Mouse (Mus musculus): ENCODE measurements at regions not wholly inside any gene's neighbourhood (a gene's known extent, or its start where the extent isn't known, plus 50 kb on each side); places are given as distances from the start of the nearest gene placed in this dataset.

DNA sequence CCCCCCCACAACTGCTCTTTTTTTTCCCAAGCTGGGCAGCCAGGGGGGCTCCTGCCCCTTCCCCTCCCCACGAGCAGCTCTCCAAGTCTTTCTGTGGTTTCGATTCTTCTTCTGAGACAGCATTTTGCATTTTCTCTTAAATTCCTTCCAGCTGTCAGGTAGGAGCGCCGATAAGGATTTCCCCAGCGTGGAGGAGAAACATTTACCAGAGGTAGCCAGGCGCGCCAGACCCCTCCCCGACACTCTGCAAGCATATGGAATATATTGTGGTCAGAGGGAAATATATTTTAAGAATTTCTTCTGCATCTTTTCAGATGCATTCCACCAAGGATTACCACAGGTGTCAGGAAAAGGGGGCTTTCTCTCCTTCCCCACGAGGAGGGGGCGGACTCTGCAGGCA, 111.9 kb downstream of the Tbx5 start:
- H3K27ac ChIP-seq (replicated peaks), result no peak overlapping the region
- H3K9me3 ChIP-seq (replicated peaks), result no peaks in the 10 kb centered on the region
- no peaks in the 10 kb centered on the region for H3K4me1 ChIP-seq
- DNase-seq (ENCODE audit: low spot score), result no peak
- H3K27me3 ChIP-seq (ENCODE audit: low read depth, poor library complexity, severe bottlenecking), result no peaks in the 10 kb centered on the region; the same call in 1 of the 2 replicates
- 75% methylated on average over 10 of the region's 10 CpGs for WGBS
- H3K4me3 ChIP-seq, result no peak overlapping the region
- H3K36me3 ChIP-seq, result no peaks in the 10 kb centered on the region

DNA sequence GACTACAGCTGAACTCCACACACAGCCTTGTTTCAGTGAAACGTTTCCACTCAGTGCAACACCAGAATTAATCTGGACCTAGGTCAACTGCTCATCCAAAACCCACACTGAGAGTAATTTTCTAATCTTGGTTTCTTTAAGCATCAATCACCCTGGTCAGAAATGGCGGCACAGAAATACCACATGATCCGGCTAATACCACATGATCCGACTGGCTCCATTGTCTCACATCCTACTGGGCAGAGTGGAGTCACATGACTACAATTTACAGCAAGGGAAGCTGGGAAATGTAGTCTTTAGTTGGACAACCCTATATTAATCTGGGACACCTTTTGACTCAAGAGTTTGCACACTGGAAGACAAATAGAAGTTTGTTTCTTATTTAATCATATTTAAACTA, 115.9 kb downstream of the Tbx5 start:
- peak; percentile 18 for DNase-seq (ENCODE audit: low spot score)
- Histone ChIP-seq H3K36me3 (no peaks in the 10 kb centered on the region), H3K4me3 (no peak overlapping the region), H3K27ac (replicated peaks) (no peak overlapping the region), H3K4me1 (no peaks in the 10 kb centered on the region), H3K9me3 (replicated peaks) (no peaks in the 10 kb centered on the region), H3K27me3 (ENCODE audit: low read depth, poor library complexity, severe bottlenecking) (no peaks in the 10 kb centered on the region; the same call in 1 of the 2 replicates)
- WGBS, result 84% methylated on average over 4 of the region's 4 CpGs

GRCm38 (mm10) chr5:119952085-119952484, 119.6 kb downstream of the Tbx5 start:
- Histone ChIP-seq H3K27ac (replicated peaks) (no peak overlapping the region), H3K27me3 (ENCODE audit: low read depth, poor library complexity, severe bottlenecking) (no peaks in the 10 kb centered on the region), H3K36me3 (no peaks in the 10 kb centered on the region), H3K9me3 (replicated peaks) (no peaks in the 10 kb centered on the region), H3K4me1 (peaks cover 5% of the 10 kb centered on the region), H3K4me3 (no peak overlapping the region)
- 89% methylated on average over 2 of the region's 2 CpGs for WGBS
- DNase-seq (ENCODE audit: low spot score), result no peak

GRCm38 (mm10) chr5:119953189-119953588, 120.7 kb downstream of the Tbx5 start:
- Histone ChIP-seq H3K4me1 (peaks cover 7% of the 10 kb centered on the region), H3K36me3 (no peaks in the 10 kb centered on the region), H3K9me3 (replicated peaks) (no peaks in the 10 kb centered on the region), H3K4me3 (no peak overlapping the region), H3K27ac (replicated peaks) (no peak overlapping the region), H3K27me3 (ENCODE audit: low read depth, poor library complexity, severe bottlenecking) (no peaks in the 10 kb centered on the region)
- WGBS, result 94% methylated on average over 5 of the region's 5 CpGs
- DNase-seq (ENCODE audit: low spot score), result no peak

GRCm38 (mm10) chr5:119953811-119954566, 121.5 kb downstream of the Tbx5 start:
- Histone ChIP-seq H3K27me3 (ENCODE audit: low read depth, poor library complexity, severe bottlenecking) (no peaks in the 10 kb centered on the region), H3K4me1 (peaks cover 15% of the 10 kb centered on the region), H3K27ac (replicated peaks) (no peak overlapping the region), H3K9me3 (replicated peaks) (no peaks in the 10 kb centered on the region), H3K4me3 (no peak overlapping the region), H3K36me3 (no peaks in the 10 kb centered on the region)
- DNase-seq (ENCODE audit: low spot score), result no peak
- WGBS, result 73% methylated on average over 14 of the region's 14 CpGs

DNA sequence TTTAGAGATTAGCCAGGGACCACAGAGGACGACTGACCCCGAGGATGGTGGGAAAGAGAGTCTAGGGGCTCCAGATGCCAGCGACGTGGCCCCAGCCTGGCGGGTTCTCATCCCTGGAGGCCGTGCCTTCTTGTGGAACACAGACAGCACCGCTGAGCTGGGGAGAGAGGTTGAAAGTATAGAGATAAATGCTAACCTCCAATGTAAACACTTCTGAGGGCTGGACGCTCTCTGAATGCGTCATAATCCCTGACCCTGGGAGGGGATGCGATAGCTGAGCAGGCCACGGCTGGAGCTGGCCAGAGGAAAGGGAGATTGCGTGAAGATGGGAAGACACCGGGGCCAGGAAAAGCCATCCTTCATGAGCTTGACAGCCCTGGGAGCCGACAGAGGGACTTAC, 126.5 kb downstream of the Tbx5 start:
- peak overlapping the region; percentile 20; the same call in 1 of the 2 replicates for H3K4me3 ChIP-seq
- H3K4me1 ChIP-seq, result peaks cover 18% of the 10 kb centered on the region
- peaks cover 4% of the 10 kb centered on the region; the same call in 1 of the 2 replicates for H3K27me3 ChIP-seq (ENCODE audit: low read depth, poor library complexity, severe bottlenecking)
- DNase-seq (ENCODE audit: low spot score), result peak; percentile 35
- H3K9me3 ChIP-seq (replicated peaks), result no peaks in the 10 kb centered on the region
- peak overlapping the region; percentile 67 for H3K27ac ChIP-seq (replicated peaks)
- WGBS, result 33% methylated on average over 14 of the region's 14 CpGs
- no peaks in the 10 kb centered on the region for H3K36me3 ChIP-seq

- DNase-seq (ENCODE audit: low spot score), result no peak
- no peak overlapping the region for H3K4me3 ChIP-seq
- H3K4me1 ChIP-seq, result no peaks in the 10 kb centered on the region
- no peaks in the 10 kb centered on the region for H3K36me3 ChIP-seq
- no peaks in the 10 kb centered on the region for H3K9me3 ChIP-seq (replicated peaks)
- peaks cover 2% of the 10 kb centered on the region; the same call in 1 of the 2 replicates for H3K27me3 ChIP-seq (ENCODE audit: low read depth, poor library complexity, severe bottlenecking)
- no peak overlapping the region for H3K27ac ChIP-seq (replicated peaks)
- 86% methylated on average over 3 of the region's 3 CpGs for WGBS
Measured at GRCm38 (mm10) chr5:119964751-119965150, 132.3 kb downstream of the Tbx5 start.

GRCm38 (mm10) chr5:119971286-119971685, 138.8 kb downstream of the Tbx5 start:
- DNase-seq (ENCODE audit: low spot score), result no peak
- H3K4me3 ChIP-seq, result no peak overlapping the region

DNA sequence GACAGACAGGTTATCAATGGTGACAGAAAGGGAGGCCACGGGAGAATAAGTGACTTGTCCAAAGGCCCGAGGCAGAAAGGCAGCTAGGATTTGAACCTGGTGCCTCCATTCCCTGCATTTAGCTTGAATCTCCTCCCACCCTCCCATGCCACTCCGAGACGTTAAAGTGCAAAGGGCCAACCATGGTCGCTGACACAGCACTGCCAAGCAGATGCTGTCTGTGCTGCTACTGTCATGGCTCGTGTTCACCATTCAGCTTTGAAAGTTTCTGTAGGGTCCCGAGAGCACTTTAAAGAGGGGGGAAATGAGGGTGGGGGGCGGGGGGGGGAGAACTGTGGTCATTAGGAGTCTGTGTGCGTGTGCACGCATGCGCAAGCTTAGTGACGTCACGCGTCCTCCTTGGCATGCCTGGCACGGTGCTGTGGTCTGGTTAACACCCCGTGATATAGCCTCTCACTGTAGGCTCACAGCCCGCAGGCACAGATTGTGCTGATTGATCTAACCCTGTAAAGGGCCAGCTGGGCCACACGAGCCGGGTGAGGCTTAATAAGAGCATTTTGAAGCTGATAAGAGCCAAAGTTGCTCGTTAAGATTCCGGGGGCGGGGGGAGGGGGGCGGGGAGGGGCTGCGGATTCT, 140.5 kb downstream of the Tbx5 start:
- Histone ChIP-seq H3K27ac (replicated peaks) (no peak overlapping the region), H3K9me3 (replicated peaks) (no peaks in the 10 kb centered on the region), H3K4me3 (no peak overlapping the region), H3K4me1 (peaks cover 9% of the 10 kb centered on the region), H3K36me3 (no peaks in the 10 kb centered on the region), H3K27me3 (ENCODE audit: low read depth, poor library complexity, severe bottlenecking) (no peaks in the 10 kb centered on the region)
- 71% methylated on average over 24 of the region's 24 CpGs for WGBS
- DNase-seq (ENCODE audit: low spot score), result no peak

More at GRCm38 (mm10) chr5:119971286-119971685, 138.8 kb downstream of the Tbx5 start:
- peaks cover 9% of the 10 kb centered on the region for H3K4me1 ChIP-seq
- no peaks in the 10 kb centered on the region for H3K9me3 ChIP-seq (replicated peaks)
- WGBS, result 81% methylated on average over 16 of the region's 16 CpGs
- H3K27ac ChIP-seq (replicated peaks), result no peak overlapping the region
- H3K27me3 ChIP-seq (ENCODE audit: low read depth, poor library complexity, severe bottlenecking), result no peaks in the 10 kb centered on the region
- no peaks in the 10 kb centered on the region for H3K36me3 ChIP-seq

DNA sequence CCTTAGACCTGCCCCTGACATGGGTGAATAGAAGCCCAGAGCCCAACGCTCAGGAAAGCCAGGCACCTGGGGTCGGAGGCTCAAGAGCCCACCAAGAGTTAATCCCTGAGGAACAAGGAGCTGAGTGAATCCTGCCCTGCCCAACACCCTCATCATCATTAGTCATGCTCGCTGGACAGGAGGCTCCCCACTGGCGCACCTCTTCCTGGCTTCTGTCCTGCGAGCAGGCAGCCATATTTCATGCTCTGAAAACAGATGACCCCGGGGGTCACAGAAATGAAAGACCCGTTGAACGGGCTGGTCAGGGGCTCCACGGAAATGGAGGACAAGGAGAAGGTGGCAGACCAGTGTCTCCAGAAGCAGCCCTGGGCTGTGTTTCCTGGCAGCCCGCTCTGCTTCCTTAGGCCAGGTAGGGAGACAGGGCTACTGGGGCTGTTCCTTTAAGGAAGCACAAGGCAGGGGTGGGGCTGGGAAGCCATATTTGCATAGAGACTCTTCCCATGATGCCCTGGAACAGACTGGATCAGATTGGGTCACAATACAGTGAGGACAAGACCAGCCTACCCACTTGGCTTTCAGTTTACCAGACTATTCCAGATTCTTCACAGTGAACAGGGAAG, 138.1 kb upstream of the Rbm19 start:
- H3K4me3 ChIP-seq, result 0 out of 2 replicates have a peak overlapping the region, but pooled peaks have one; percentile 11
- H3K27ac ChIP-seq (replicated peaks), result peak overlapping the region; percentile 70
- WGBS, result 45% methylated on average over 10 of the region's 10 CpGs
- no peaks in the 10 kb centered on the region for H3K36me3 ChIP-seq
- H3K9me3 ChIP-seq (replicated peaks), result no peaks in the 10 kb centered on the region
- peaks cover 9% of the 10 kb centered on the region for H3K4me1 ChIP-seq
- DNase-seq (ENCODE audit: low spot score), result peak; percentile 13
- no peaks in the 10 kb centered on the region for H3K27me3 ChIP-seq (ENCODE audit: low read depth, poor library complexity, severe bottlenecking)

- Histone ChIP-seq H3K36me3 (no peaks in the 10 kb centered on the region), H3K4me1 (peaks cover 5% of the 10 kb centered on the region), H3K4me3 (no peak overlapping the region), H3K27ac (replicated peaks) (no peak overlapping the region), H3K27me3 (ENCODE audit: low read depth, poor library complexity, severe bottlenecking) (no peaks in the 10 kb centered on the region), H3K9me3 (replicated peaks) (no peaks in the 10 kb centered on the region)
- 81% methylated on average over 18 of the region's 18 CpGs for WGBS
- no peak for DNase-seq (ENCODE audit: low spot score)
Measured at GRCm38 (mm10) chr5:119981111-119981807, 135.0 kb upstream of the Rbm19 start.

DNA sequence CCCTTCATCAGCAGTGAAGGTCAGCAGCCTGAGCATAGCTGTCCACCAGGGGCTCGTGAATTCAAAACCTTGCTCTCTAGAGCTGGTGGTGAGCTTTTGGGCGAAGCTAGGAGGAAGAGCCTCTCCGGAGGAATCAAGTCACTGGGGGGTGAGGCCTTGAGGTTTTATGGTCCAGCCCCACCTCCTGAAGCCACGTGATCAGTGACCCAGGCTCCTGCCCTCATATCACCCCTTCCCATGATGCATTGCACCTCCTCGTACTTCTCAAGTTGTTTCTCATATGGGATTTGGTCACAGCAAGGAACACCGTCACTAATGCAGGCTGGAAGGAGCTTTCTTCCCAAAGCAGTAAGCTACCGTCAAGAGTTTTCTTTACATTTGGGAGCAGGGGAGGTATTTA, 132.1 kb upstream of the Rbm19 start:
- no peak for DNase-seq (ENCODE audit: low spot score)
- Histone ChIP-seq H3K9me3 (replicated peaks) (no peaks in the 10 kb centered on the region), H3K36me3 (no peaks in the 10 kb centered on the region), H3K27me3 (ENCODE audit: low read depth, poor library complexity, severe bottlenecking) (no peaks in the 10 kb centered on the region), H3K4me1 (0 out of 2 replicates have a peak, but pooled peaks cover 5% of the 10 kb centered on the region), H3K27ac (replicated peaks) (no peak overlapping the region), H3K4me3 (no peak overlapping the region)
- WGBS, result 80% methylated on average over 7 of the region's 7 CpGs
